Mouse (Mus musculus): ENCODE measurements around the gene Dntt. TPM values are rescaled to one million over a fixed set of nuclear protein-coding genes. Genes with fewer than 3 reads are reported as not detected.
A peak's percentile ranks its signal among the peaks of the same experiment; 100 is the strongest.

The Dntt gene
- total RNA-seq, 2 experiments from 2014 or later: not detected

DNA sequence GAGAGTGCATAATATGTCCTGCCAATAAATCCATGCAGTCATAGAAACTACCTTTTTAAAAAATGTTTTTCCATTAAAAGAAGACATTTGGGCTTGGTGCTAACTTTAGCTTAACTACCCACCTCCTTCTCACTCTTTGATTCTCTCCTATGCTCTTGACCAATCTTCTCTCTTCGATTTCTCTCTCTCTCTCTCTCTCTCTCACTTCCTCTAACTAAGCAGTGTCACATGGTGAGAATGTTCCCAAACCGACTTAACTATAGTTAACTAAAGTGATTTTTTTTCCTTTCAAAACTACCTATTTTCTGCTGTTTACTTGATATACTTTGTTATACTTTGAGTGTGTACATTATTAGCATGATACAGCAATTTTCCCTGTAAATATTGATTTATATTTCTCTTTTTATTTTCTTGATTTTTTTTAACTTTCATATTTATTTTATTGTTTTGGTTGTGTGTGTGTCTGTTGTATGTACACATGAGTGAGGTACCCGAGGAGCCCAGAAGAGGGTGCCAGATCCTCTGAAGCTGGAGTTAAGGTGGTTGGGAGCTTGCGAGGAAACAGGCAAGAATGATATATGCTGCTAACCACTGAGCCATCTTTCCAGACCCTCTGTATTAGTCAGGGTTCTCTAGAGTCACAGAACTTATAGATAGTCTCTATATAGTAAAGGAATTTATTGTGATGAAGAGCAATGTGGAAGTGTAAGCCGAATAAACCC is 20.2 kb upstream of the Dntt start:
- no peak for DNase-seq
- intact Hi-C loops (cut with DNase I): no loop called here

DNA sequence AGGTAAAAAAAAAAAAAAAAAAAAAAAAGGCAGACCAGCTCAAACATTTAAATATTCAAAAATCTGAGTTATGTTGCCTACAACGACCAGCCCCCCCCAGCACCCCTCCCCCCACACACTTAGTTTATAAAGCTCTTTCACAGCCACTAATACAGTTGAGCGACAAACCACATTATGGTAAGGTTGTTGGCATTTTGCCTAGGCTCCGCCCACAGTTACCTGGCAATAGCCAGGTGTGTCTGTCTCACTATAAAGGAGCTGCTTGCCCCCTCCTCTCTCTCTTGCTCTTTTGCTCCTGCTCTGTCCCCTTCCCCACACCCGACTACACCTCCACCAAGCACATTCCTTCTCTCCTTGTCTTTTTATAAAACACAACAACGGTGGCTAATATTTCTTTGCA is 17.4 kb upstream of the Dntt start:
- intact Hi-C loops (cut with DNase I): loop anchor here (5.0 kb wide), 1 partner anchor 424 kb away; the partner anchor contains the start of gene Aldh18a1
- DNase-seq: no peak

DNA sequence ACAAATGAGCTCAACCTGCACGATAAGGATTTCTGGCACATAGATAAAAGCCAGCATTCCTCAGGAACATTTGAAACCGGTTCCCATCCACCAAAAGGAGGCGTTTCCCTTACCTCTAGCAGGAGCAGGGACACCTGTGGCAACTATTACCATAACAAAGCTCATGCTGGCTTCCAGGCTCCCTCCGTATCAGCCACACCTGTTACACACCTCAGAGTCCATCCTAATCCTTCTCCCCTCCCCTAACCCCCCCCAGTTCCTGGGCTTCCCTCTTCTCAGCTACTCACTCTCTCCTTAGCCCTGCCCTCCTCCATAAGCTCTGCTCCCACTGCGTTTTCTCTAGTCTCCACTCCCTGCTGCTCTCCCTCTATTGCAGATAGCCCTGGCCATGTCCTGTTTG is 15.5 kb upstream of the Dntt start:
- DNase-seq: no peak

DNA sequence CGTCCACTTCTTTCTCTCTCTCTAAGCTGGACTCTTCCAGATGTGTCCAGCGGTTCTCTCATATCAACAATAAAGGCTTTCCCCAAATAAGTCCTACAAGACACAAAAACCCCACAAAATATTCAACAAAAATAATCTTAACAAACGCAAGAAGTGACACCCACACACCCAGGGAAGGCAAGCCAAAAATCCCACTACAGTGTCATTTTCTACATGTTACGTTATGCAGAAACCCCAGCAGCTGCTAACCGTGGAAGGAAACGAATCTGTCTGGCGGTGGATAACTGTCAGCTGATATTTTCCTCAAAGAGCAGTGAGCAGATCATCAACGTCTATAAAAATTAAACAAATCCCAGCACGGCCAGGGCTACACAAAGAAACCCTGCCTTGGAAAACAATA is 15.1 kb upstream of the Dntt start:
- intact Hi-C loops (cut with DNase I): loop anchor here (5.0 kb wide), 1 partner anchor 427 kb away; the partner anchor contains the start of gene Aldh18a1
- no peak for DNase-seq

More for the DNA sequence above, 15.5 kb upstream of the Dntt start:
- intact Hi-C loops (cut with DNase I): loop anchor here (5.0 kb wide), 1 partner anchor 426 kb away; the partner anchor contains the start of gene Aldh18a1

DNA sequence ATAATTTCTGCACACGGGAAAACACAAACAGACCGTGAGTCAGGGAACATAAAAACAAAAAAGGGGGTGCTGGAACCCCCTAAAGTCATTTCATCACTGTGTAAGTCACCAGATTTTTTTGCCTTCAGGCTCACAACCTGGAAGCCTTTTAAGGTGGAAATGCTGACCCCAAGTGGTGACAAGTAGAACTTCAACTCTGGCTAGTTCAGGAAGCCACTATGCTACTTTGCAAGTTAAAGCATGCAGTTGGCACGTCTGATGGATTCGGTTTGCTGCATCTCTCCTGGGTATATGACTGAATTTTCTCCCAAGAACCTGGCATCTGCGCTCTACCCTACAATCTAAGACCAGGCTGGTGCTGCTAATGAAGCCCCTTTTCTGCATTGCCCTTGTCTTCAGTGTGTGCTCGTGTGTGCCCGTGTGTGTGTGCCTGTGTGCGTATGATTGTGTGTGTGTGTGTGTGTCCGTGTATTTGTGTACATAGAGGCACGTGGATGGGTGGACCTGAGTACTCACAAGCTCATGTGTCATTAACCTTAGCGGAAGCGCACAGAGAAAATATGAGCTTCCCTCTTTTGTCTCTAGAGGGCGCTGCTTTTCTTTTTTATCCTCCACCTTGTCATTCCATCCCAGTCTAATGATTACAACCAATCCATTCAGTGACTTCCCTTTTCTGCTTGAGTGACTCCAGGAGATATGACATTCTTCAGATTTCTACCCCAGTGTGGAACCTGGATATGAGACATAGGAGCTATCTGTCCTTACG is 12.9 kb upstream of the Dntt start:
- peak; percentile 53 to 62 for DNase-seq
- intact Hi-C loops (cut with DNase I): loop anchor here (1.0 to 2.0 kb wide), 3 partner anchors 53 to 261 kb away; no protein-coding TSS in a partner anchor

DNA sequence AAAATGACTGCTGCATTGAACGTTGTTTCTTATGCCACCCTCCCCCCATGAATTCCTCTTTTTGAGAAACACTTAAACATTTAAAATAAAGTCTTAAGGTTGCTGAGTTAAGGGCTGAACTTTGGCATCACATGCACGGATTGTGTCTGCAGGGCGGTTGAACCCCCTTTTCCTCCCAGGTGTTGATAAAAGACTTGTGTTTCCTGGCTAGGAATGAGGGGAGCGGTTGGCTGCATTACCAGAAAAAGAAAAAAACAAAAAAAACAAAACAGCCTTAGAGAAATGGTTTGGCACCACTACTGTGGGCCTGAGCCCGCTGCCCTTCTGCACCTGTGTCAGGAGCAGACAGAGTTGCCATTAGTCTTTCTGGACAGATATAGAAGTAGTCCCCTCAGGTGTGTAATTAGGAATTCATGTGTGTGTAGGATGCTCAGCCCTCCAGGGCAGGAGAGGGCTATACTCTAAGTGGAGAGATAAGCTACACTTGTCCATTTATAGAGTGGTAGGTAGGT is 9.9 kb upstream of the Dntt start:
- no peak for DNase-seq
- intact Hi-C loops (cut with DNase I): no loop called here

DNA sequence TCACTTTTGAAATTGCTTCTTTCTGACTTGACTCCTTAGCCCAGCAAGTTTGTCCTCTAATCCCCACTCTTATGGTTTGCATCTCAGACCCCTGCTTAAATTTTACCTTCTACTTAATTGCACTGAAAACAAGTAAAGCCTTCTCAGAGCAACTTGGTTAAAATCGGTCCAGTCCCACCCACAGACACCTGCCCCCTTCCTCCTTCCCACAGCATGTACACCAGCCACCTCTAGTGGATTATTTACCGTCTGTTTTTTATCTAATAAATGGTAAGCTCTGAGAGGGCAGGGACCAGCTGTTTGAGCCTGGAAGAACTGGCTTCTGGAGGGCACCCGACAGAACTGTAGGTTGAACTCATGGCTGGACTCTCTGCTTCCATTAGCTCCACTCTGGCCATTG is 8.5 kb upstream of the Dntt start:
- DNase-seq: no peak

DNA sequence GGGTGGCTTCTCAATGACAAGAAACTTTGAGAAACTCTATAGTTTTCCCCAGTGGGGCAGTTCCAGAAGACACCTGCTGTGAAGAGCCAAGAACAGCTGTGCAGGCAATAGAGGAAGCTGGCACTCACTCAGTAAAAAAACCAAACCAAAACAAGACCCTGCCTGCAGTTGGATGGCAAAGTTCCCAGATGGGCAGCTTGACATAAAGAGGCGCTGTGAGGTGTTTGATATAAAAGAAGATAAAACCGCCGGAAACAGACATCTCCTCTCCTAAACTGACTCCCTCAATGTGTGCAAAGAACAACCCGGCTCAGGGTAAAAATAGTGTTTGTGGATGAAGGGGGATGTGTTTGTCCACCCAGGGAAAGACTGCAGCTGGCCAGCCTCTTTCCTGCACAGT is 6.8 kb upstream of the Dntt start:
- no peak for DNase-seq
- intact Hi-C loops (cut with DNase I): no loop called here

More for the DNA sequence above, 8.5 kb upstream of the Dntt start:
- intact Hi-C loops (cut with DNase I): no loop called here

DNA sequence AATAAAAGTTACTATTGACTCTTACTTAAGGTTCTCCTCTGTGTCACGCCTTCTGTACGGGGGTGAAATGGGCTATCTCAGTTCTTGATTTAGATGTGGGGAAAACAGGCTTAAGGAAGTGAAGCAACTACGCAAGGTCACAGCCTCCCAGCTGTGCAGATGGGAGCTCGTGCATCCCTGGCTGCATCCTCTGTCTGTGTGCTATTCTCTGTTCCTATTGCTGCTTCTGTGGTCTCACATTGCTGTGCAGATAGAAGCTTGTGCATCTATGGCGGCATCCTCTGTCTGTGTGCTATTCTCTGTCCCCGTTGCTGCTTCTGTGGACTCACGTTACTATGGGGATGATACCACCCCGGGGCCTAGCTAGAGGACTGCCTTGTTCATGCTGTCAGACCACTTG is 2.5 kb upstream of the Dntt start:
- intact Hi-C loops (cut with DNase I): no loop called here

DNA sequence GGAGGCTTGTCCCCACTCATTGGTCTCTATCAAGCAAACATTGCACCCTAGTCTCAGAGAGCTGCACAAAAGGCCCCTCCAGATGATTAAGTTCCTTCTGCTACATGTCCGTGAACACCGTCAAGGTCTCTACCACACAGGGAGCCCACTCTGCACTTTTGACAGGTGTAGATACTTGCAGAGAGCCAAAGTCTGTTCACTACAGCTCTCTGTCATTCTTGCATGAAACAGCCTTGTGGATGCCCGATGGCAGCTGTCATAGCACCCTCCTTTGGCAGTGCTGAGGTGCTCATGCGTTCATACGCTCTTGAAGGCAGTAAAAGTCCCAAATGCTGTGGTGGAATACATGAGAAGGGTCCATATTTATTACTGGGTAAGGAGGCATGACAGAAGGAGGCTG is 2.1 kb upstream of the Dntt start:
- no peak for DNase-seq
- intact Hi-C loops (cut with DNase I): no loop called here

More for the DNA sequence above, 2.5 kb upstream of the Dntt start:
- no peak for DNase-seq

DNA sequence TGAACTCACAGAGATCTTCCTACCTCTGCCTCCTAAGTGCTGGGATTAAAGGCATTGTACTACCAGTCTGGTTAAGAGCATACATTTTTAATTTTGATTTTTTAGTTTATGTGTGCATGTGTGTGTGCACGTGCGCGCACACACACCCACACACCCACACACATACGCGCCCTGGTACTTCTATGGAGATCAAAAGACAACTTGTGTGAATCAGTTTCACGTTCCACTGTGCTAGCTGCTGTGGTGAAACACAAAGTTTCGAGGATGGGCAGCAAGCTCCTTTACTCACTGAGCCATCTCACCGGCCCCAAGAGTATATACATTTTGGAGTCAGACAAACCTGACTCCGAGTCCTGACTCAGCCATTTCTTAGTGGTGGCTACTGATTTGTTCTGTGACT is 1.5 kb upstream of the Dntt start:
- DNase-seq: no peak

DNA sequence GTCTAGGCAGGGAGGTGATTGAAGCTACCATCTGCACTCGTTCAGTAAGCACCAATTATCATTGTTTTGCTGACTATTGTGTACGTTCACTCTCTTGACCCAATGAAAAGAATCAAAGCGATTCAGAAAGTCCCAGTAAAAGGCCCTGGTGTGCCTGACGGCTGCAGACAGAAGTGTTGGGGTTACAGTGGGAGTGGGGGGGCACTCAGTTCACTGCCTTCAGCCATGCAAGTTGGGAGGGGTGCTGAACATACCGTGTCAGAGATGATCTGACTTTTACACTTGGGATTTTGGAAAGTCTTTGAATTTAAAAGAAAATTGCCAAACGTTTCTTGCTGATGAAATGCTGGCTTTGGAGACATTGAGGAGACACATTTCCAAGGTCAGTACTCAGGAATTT is 1.1 kb downstream of the Dntt start:
- DNase-seq: no peak
- intact Hi-C loops (cut with DNase I): no loop called here

More for the DNA sequence above, 1.5 kb upstream of the Dntt start:
- intact Hi-C loops (cut with DNase I): no loop called here

DNA sequence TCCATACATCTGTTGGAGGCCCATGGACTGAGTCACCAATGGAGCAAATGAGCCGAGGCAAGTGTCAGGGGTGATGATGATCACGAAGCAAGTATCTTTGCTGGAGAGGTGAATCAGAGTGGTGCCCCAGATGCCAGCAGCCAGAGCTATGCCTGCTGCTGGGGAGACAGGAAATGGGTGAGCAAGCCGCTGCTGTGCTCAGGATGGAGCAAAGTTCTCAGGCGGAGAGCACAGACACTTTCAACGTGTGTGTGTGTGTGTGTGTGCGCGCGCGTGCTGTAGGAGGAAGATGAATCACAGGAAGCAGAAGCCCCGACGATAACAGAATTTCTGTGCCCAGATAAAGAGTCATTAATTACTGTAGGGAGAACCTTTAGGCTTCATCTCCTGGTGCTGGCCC is 1.9 kb downstream of the Dntt start:
- DNase-seq: no peak
- intact Hi-C loops (cut with DNase I): no loop called here

DNA sequence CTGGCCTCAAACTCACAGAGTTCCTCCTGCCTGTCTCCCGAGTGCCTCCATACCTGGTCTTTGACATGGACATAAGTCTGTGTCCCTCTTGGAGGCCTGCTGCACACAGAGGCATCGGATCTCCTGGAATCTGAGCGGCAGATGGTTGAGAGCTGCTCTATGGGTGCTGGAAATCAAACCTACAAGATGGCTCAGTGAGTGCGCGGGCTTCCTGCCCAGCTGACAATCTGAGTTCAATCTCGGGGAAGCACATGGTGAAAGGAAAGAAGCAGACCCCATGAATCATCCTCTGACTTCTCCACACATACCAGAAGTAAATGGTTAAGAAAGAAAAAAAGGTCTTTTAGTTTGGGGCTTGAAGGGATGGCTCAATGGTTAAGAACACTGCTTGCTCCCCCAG is 2.8 kb downstream of the Dntt start:
- no peak for DNase-seq
- intact Hi-C loops (cut with DNase I): no loop called here

DNA sequence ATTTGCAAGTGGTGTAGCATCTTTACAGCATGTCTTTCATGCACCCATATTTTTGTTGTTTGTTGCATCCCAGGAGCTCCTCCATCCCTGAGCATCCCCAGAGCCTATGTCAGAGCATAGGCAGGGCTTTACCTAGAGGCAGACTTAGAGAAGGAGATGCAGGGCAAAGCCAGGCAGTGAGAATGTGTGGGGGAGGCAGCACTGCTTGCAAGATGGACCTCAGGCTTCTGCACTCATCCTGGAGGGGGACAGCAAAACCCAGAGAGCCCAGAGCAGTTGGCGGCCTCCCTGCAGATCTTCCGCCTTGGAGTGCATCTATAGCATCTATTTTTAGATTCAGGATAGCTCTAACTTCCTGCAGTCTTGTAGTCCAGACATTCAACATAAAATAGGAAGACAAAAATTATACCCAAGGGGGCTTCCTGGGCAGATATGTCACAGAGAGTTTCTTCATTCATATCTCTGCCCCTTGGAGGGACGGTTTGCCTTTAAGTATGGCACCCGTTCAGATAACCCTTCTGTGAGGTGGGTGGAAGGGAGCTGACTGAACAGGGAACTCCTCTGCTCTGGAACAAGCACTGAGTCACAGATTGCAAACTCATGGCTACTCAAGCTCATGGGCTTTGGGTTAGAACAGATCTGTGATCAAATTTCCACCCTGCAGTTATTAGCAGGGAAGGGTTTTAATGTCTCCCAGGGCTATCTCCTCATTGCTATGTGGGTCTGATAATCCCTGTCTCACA is 6.9 kb downstream of the Dntt start:
- intact Hi-C loops (cut with DNase I): no loop called here
- no peak for DNase-seq

DNA sequence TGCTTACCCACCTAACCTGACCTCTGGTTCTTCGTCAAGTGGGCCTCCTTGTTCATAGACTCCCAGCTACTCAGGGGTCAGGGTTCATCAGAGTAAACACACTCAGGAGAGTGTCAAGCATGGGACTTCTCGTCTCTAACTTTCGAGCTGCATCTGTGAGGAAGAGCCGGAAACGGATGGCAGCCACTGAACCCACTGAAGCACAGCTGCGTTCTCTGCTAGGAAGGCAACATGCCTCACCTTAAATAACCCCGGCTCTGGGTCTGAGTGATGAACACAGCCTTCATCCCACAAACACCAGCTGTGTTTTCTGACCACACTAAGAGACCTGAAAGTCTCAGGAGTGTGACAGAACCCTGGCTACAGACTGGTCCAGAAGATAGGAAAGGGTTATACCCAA is 10.0 kb downstream of the Dntt start:
- DNase-seq: no peak
- intact Hi-C loops (cut with DNase I): no loop called here

DNA sequence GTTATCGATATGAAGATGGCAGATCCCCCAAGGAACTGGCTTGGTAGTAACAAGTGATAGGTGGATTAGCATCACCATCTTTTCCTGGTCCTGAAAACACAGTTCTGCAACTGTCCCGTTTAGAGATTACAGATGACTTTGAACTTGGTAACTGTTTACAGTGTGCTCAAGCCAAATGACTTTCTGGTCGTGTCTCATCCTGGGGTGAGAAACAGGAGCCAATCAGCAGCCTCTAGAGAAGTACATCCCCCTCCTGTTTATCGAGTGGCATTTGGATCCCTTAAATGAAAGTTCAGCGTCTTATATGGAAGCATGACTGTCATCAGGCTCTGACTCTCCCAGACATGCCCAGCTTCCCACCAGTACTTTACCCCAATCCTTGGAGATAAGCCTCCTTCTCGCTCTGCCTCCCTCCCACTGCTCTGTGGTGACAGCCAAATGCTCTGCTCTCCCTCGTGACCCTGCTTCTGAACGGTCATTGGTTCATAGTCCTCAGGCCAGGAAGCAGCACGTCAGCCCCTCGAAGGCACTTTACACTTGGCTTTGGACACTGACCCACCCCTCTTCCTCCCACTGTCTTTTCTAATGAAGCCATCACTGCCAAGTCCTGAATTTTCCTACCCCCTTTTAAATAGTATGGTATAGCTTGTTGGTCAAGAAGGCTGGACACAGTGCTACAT is 16.2 kb downstream of the Dntt start:
- intact Hi-C loops (cut with DNase I): no loop called here
- no peak for DNase-seq

DNA sequence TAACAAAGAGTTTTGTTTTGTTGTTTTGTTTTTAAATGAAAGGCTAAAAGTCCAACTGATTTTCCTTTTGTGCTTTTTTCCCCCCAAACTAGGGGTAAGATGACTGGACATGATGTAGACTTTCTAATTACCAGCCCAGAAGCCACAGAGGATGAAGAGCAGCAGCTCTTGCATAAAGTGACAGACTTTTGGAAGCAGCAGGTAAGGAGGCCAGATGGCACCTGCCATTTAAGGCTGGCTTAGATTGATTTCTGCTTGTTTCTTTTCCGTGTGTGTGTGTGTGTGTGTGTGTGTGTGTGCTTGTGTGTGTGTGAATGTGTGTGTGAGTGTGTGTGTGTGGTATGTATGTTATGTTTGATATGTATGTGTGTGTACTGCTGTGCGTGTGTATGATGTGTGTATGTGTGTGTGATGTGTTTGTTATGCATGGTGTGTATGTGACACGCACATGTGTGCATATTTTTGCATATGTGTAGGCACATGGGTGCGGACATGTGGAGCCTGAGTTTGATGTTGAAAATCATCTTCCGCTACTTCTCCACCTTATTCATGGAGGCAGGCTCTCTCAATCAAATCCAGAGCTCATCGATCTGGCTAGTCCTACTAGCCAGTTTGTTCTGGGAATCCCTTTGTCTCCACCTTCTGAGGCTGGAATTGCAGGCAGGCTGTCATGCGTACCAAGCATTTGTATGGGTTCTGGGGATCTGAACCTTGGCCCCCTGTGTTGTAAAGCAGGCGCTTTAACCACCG is 18.5 kb downstream of the Dntt start:
- intact Hi-C loops (cut with DNase I): no loop called here
- DNase-seq: no peak

DNA sequence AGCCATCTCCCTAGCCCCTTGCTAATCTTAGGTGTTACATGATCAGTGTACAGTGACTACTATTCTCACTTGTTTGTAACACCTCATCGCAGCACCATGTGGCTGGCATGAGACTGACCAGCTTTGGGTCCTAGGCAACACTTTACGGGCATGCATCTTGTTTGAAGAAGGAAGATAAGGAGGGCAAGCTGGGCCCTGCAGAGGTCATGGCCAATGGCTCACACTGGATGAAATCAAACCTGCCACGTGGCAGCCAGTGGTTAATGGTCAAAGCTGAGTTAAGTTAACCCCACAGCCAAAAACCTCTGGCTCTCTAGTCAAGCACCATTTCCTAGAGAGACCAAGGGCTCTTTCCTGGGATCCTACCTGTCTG is 19.1 kb downstream of the Dntt start:
- intact Hi-C loops (cut with DNase I): no loop called here
- no peak for DNase-seq

DNA sequence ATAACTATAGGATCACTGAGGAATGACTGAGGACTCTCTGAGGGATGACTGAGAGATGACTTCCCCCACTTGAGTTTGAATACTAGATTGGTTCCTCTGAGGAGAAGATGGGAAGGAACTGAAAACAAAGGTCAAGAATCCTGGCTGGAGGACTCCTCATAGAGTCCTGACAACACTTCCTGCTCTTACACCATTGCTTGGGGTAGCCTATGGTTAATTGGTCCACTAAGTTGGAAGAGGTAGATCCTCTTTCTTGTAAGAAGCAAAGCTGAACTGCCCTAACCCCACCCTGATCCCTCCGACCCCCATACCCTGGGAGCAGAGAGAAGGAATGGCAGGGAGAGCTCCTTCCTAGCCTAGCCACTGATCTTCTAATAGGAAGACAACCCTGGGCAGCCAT is 22.6 kb downstream of the Dntt start:
- intact Hi-C loops (cut with DNase I): no loop called here
- no peak for DNase-seq
